Comparison of ENCODE assay signal across 15 mouse cellular contexts in the genomic region with DNA sequence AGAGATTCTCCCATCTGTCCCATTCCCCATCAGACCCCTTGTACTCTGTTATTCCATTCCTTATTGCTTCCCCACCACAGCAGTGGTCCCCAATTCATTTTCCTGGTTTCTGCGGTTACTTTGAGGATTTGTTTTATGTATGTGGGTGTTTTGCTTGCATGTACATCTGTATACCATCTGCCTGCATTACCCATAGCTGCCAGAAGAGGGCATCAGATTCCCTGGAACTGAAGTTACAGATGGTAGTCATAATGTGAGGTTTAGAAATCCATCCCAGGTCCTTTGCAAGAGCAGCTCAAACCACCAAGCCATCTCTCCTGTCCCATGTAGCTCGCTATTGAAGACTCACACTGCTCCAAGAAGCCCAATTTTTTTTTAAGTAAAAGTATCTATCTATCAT. TPM values are rescaled to one million over a fixed set of nuclear protein-coding genes. Genes with fewer than 3 reads are reported as not detected.
DNase-seq lines count a peak whose midpoint lies in the region; ATAC-seq and TF ChIP-seq lines count a peak whose summit lies in the region.
"Had no signal": no experiment of that assay in that cellular context is flagged by ENCODE, and none has a peak within 500 bp of the region (broad histone marks: within the 10 kb centered on the region; RNA-seq: fewer than 3 reads in every experiment).

No protein-coding gene starts in this region.

- H3K4me2 ChIP-seq in CH12.LX (ENCODE audit: insufficient read depth, low read depth, poor library complexity, severe bottlenecking) = no peak overlapping the region
- H3K4me2 ChIP-seq: forebrain, embryonic 13.5 days; midbrain, embryonic 15.5 days had no signal

- no peaks in the 10 kb centered on the region for H3K9me3 ChIP-seq in CH12.LX (replicated peaks; ENCODE audit: low read length)
- H3K9me3 ChIP-seq: forebrain, embryonic 13.5 days; midbrain, embryonic 15.5 days had no signal

- TF ChIP-seq EP300 in CH12.LX (IDR thresholded peaks at IDR 0.05; ENCODE audit: low read length) = no peak

- H3K27me3 ChIP-seq in CH12.LX (replicated peaks) = no peaks in the 10 kb centered on the region
- H3K27me3 ChIP-seq: forebrain, embryonic 13.5 days; midbrain, embryonic 15.5 days had no signal

- no peak overlapping the region for H3K27ac ChIP-seq in CH12.LX (ENCODE audit: insufficient read depth, low read depth)
- H3K27ac ChIP-seq: forebrain, embryonic 13.5 days; midbrain, embryonic 15.5 days had no signal

- peaks cover 0 to 10% of the 10 kb centered on the region in 2 experiments; a peak in 2 of 4 replicates for H3K4me1 ChIP-seq in CH12.LX (ENCODE audit: control insufficient read depth in 1 of 2, insufficient read depth in 2 of 2)
- H3K4me1 ChIP-seq: forebrain, embryonic 13.5 days; midbrain, embryonic 15.5 days had no signal

- dilution Hi-C loops in CH12.LX (cut with MboI; ENCODE audit: extremely low pct_ligation_motif_present, extremely low pct_unique_long_range_greater_than_20kb, low sequenced_read_pairs) = no loop called here

- H3K4me3 ChIP-seq in CH12.LX (replicated peaks in 1 of 3; ENCODE audit: low read depth in 2 of 3, low read length in 2 of 3, poor library complexity in 1 of 3) = no peak overlapping the region
- H3K4me3 ChIP-seq: forebrain, embryonic 13.5 days; midbrain, embryonic 15.5 days had no signal

- peak; percentile 13 for TF ChIP-seq RAD21 in CH12.LX (IDR thresholded peaks at IDR 0.05; ENCODE audit: low read depth, low read length)

- TF ChIP-seq POLR2A in CH12.LX (IDR thresholded peaks at IDR 0.05; ENCODE audit: low read depth, low read length) = no peak

- ATAC-seq in monocyte, adult 5-6 weeks (replicated peaks; ENCODE audit: insufficient number of reproducible peaks, low FRiP score, low TSS enrichment, poor library complexity, severe bottlenecking) = no peak
- ATAC-seq: forebrain, embryonic 13.5 days; midbrain, embryonic 15.5 days had no signal

- no peaks in the 10 kb centered on the region for H3K79me2 ChIP-seq in CH12.LX (replicated peaks; ENCODE audit: control insufficient read depth, extremely low read depth, insufficient read depth, poor library complexity, severe bottlenecking)

- peak; percentile 6 to 14 for DNase-seq in kidney, postnatal 4 days
- DNase-seq in kidney, postnatal 10 days = no peak
- DNase-seq in 3T3-L1 (ENCODE audit: low read depth, low spot score) (peak; percentile 57), CH12.LX (ENCODE audit: extremely low read depth) (no peak)
- DNase-seq in c-Kit-positive CD71-positive TER-119-positive erythroid progenitor cells, embryonic 14.5 days (ENCODE audit: low spot score) = peak; percentile 42
- DNase-seq in frontal cortex, postnatal 25 days (ENCODE audit: low spot score in 2 of 2) = no peak
- DNase-seq in yolk sac, embryonic 10.5 days (ENCODE audit: low spot score) = no peak
- DNase-seq: kidney, adult 11 months had no signal

- H3K36me3 ChIP-seq in CH12.LX (replicated peaks in 1 of 2; ENCODE audit: control insufficient read depth in 1 of 2, insufficient read depth in 1 of 2, low read length in 1 of 2) = no peaks in the 10 kb centered on the region
- H3K36me3 ChIP-seq: midbrain, embryonic 15.5 days had no signal

- H3K9ac ChIP-seq in CH12.LX (ENCODE audit: insufficient read depth, low read depth) = no peak overlapping the region
- H3K9ac ChIP-seq: forebrain, embryonic 13.5 days; midbrain, embryonic 15.5 days had no signal

- in situ Hi-C loops in CH12.LX (cut with MboI; ENCODE audit: low pct_ligation_motif_present, low pct_unique_long_range_greater_than_20kb, low sequenced_read_pairs) = no loop called here

- TF ChIP-seq CTCF in CH12.LX (conservative IDR thresholded peaks at IDR 0.05 in 1 of 2, IDR thresholded peaks at IDR 0.05 in 1 of 2; ENCODE audit: low read depth in 2 of 2, low read length in 2 of 2) = peak; percentile 29 to 36

TF ChIP-seq in CH12.LX, 34 proteins besides CTCF, POLR2A, EP300 and RAD21:
- no peak for TF ChIP-seq TCF12 (IDR thresholded peaks at IDR 0.05; ENCODE audit: low read depth, low read length)
- TF ChIP-seq ZMIZ1 (IDR thresholded peaks at IDR 0.05; ENCODE audit: low read depth, low read length) = no peak
- TF ChIP-seq UBTF (IDR thresholded peaks at IDR 0.05; ENCODE audit: low read depth, low read length) = no peak
- TF ChIP-seq BHLHE40 (IDR thresholded peaks at IDR 0.05; ENCODE audit: low read depth, low read length) = no peak
- TF ChIP-seq MAZ (IDR thresholded peaks at IDR 0.05; ENCODE audit: low read depth, low read length) = no peak
- no peak for TF ChIP-seq IRF4 (IDR thresholded peaks at IDR 0.05; ENCODE audit: low read depth, low read length)
- no peak for TF ChIP-seq USF1 (IDR thresholded peaks at IDR 0.05; ENCODE audit: low read depth, low read length)
- no peak for TF ChIP-seq JUN (IDR thresholded peaks at IDR 0.05; ENCODE audit: insufficient read depth, low read depth, low read length)
- no peak for TF ChIP-seq HCFC1 (IDR thresholded peaks at IDR 0.05; ENCODE audit: low read depth, low read length)
- no peak for TF ChIP-seq SIN3A (IDR thresholded peaks at IDR 0.05; ENCODE audit: low read length)
- no peak for TF ChIP-seq E2F4 (IDR thresholded peaks at IDR 0.05; ENCODE audit: insufficient replicate concordance, low read depth, low read length)

RNA-seq across cellular contexts. Expression of gene Lancl3, which starts 16.5 kb away (rescaled TPM):
- total RNA-seq in CH12.LX (2012; rRNA removed) (not detected in 2 replicates), CH12.LX (2014; rRNA removed) (not detected in 2 replicates)
- 0.07 TPM in 1 of 2 replicates, not detected in the other for polyA plus RNA-seq in CH12.LX (2012; ENCODE audit: insufficient read length, low read depth)
- 0.97 to 1.3 TPM in 2 of 3 replicates, not detected in the other for total RNA-seq in monocyte, adult 5-6 weeks (2017)

RNA-seq across cellular contexts. Expression of gene Gm14862, which starts 40.5 kb away (rescaled TPM):
- total RNA-seq in CH12.LX (2012; rRNA removed) (not detected in 2 replicates), CH12.LX (2014; rRNA removed) (not detected in 2 replicates)
- not detected in 2 replicates for polyA plus RNA-seq in CH12.LX (2012; ENCODE audit: insufficient read length, low read depth)
- 2.9 TPM in 1 of 3 replicates, not detected in the others for total RNA-seq in monocyte, adult 5-6 weeks (2017)
- total RNA-seq: adrenal gland, adult 18-20 months; heart, adult 8-10 months; left cerebral cortex, postnatal 36 days had no signal
- polyA plus RNA-seq: cortical plate, adult 2 months; forebrain, embryonic 13.5 days; midbrain, embryonic 15.5 days had no signal

RNA-seq across cellular contexts. Expression of gene Xk, which starts 56.3 kb away (rescaled TPM):
- total RNA-seq in CH12.LX (2012; rRNA removed) (0.68 and 0.88 TPM in 2 replicates), CH12.LX (2014; rRNA removed) (0.05 and 0.08 TPM in 2 replicates)
- 0.35 and 0.44 TPM in 2 replicates for polyA plus RNA-seq in CH12.LX (2012; ENCODE audit: insufficient read length, low read depth)
- 0.67 to 2.1 TPM (median 1.9 TPM) in 3 replicates for total RNA-seq in monocyte, adult 5-6 weeks (2017)

Comparison
In these comparisons a context has a peak if more than half of its experiments do, and no peak if none do; other contexts are left out.
1. DNase-seq: peak in kidney, postnatal 4 days (2 of 2), 3T3-L1 (single experiment) and c-Kit-positive CD71-positive TER-119-positive erythroid progenitor cells, embryonic 14.5 days (single experiment); none in kidney, postnatal 10 days (single experiment), CH12.LX (single experiment), frontal cortex, postnatal 25 days (0 of 2) and yolk sac, embryonic 10.5 days (single experiment).